Mouse (Mus musculus) splenic B cell, adult 2 months (primary cell): ENCODE results near the gene Tmem81.
"Not testable (repeated sequence)": the region's sequence is repeated elsewhere in the genome, so short reads cannot be mapped to it uniquely, and the experiment has no call there.

Experiments
- DNase-seq: peaks from one replicate; pipeline ENCODE4 v3.0.0-alpha.2; 2011; ENCODE audit warnings: low read depth, low spot score
- H3K27me3 ChIP-seq: 2 replicates; pipeline ENCODE4 v1.6.1; 2012; ENCODE audit warnings: mild to moderate bottlenecking, low read length, moderate library complexity, mixed read lengths; ENCODE audit not compliant: control insufficient read depth, poor library complexity, insufficient read depth, severe bottlenecking
- H3K36me3 ChIP-seq: 2 replicates; pipeline ENCODE4 v1.6.1; 2012; ENCODE audit warnings: mild to moderate bottlenecking, low read length, moderate library complexity, mixed read lengths; ENCODE audit not compliant: control insufficient read depth, poor library complexity, insufficient read depth, severe bottlenecking

The Tmem81 gene

GRCm38 (mm10) chr1:132506058-132506457 lies at the start of gene Tmem81:
Gene Tmem81, plus strand, starts transcription at chr1:132506230.
- DNase-seq, result no peak
- Histone ChIP-seq H3K36me3 (peaks cover 14% of the 10 kb centered on the region), H3K27me3 (no peaks in the 10 kb centered on the region)

DNA sequence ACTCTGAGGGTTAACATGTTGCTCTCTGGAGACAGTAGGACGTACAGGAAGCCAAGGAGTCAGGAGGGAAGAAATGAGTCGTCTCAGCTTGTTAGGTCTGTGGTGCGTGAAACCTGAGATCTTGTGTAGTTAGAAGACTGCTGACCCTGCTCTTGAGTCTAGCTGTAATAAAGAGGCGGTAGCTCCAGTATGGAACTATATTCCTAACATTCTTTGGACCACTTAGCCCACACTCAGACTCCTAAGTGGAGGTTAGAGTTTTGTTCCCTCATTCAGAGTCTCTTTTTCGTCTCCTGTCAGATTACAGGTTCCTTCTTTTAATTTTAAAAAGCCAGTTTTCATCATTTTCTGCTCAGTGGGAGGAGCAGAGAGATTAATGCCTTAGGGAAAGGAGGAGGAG lies 41.4 kb upstream of the Tmem81 start:
- Histone ChIP-seq H3K27me3 (no peaks in the 10 kb centered on the region), H3K36me3 (0 out of 2 replicates have a peak, but pooled peaks cover 2% of the 10 kb centered on the region)
- no peak for DNase-seq

- Histone ChIP-seq H3K36me3 (no peaks in the 10 kb centered on the region), H3K27me3 (no peaks in the 10 kb centered on the region)
- no peak for DNase-seq
Measured at GRCm38 (mm10) chr1:132468926-132469325, 37.1 kb upstream of the Tmem81 start.

DNA sequence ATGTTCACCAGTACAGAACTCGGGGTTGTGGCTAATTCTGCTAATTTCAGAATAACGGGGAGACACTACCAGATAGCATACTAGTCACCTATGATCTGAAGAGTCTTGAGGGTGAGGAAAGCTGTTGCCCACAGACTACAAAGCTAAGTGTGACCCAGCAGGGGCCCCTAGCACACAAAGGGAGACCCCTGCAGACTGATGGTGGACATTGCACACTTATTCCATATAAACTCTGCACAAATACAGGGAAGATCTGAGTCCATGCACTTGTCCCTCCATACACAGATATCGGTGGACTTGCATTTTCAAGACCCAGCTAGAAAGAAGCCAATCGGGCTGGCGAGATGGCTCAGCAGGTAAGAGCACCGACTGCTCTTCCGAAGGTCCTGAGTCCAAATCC lies 36.5 kb upstream of the Tmem81 start:
- H3K36me3 ChIP-seq, result no peaks in the 10 kb centered on the region
- no peak for DNase-seq
- no peaks in the 10 kb centered on the region for H3K27me3 ChIP-seq

- not testable (repeated sequence) for H3K27me3 ChIP-seq, H3K36me3 ChIP-seq, DNase-seq
Measured at GRCm38 (mm10) chr1:132470031-132470430, 36.0 kb upstream of the Tmem81 start.

GRCm38 (mm10) chr1:132471032-132471431 lies 35.0 kb upstream of the Tmem81 start:
- Histone ChIP-seq H3K27me3 (no peaks in the 10 kb centered on the region), H3K36me3 (no peaks in the 10 kb centered on the region)
- DNase-seq, result no peak

DNA sequence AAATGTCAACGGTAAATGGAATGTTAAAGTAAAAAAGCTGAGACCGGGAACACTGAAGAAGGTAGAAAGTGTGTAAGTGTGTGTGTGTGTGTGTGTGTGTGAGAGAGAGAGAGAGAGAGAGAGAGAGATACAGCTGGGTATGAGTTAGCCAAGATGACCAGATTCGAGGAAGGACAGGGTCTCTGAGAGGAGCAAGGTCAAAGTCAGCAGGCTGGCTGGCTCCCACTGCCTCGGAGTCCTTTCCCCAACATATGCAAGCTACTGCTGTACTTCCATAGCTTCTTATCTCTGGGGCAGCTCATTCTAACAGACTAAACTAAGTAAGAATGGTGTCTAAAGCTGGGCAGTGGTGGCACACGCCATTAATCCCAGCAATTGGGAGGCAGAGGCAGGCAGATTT lies 34.5 kb upstream of the Tmem81 start:
- no peak for DNase-seq
- H3K27me3 ChIP-seq, result no peaks in the 10 kb centered on the region
- H3K36me3 ChIP-seq, result no peaks in the 10 kb centered on the region

GRCm38 (mm10) chr1:132472537-132472936 lies 33.5 kb upstream of the Tmem81 start:
- H3K36me3 ChIP-seq, result no peaks in the 10 kb centered on the region
- H3K27me3 ChIP-seq, result no peaks in the 10 kb centered on the region
- DNase-seq, result peak; percentile 53

DNA sequence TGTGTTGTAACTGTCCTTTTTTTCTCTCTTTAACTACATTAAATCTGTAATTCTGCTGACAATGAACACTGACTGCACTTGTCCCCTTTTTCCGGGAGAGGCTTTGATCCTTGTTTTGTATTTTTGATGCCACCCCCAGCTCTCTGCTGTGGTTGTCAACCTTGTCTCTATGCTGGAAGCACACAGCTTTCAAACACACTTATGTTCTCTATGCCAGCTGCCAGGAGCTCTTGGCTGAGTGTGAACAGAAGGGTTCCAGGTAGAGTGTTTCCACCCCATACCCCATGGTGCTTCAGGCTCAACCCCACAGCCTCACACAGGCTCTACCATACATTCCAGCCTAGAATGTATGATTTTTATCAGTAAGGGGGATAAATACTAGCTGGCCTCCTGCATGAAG lies 31.5 kb upstream of the Tmem81 start:
- H3K27me3 ChIP-seq, result no peaks in the 10 kb centered on the region
- DNase-seq, result no peak
- no peaks in the 10 kb centered on the region for H3K36me3 ChIP-seq

DNA sequence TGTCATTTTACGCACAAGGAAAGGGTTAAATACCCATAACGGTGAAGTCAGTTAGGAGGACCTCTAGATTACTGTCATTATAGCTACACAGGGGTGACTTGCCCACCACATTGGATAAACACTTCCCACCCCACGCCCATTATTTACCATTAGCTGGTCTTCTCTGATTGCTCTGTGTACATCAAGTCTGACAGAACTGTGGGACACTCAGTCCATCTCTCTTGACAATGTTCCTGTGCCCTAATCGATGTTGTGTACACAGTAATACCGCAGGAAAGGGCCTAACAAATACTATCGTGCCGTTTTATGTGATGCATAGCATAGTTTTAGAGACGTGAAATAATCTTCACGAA lies 29.5 kb upstream of the Tmem81 start:
- no peak for DNase-seq
- H3K27me3 ChIP-seq, result no peaks in the 10 kb centered on the region
- H3K36me3 ChIP-seq, result no peaks in the 10 kb centered on the region

DNA sequence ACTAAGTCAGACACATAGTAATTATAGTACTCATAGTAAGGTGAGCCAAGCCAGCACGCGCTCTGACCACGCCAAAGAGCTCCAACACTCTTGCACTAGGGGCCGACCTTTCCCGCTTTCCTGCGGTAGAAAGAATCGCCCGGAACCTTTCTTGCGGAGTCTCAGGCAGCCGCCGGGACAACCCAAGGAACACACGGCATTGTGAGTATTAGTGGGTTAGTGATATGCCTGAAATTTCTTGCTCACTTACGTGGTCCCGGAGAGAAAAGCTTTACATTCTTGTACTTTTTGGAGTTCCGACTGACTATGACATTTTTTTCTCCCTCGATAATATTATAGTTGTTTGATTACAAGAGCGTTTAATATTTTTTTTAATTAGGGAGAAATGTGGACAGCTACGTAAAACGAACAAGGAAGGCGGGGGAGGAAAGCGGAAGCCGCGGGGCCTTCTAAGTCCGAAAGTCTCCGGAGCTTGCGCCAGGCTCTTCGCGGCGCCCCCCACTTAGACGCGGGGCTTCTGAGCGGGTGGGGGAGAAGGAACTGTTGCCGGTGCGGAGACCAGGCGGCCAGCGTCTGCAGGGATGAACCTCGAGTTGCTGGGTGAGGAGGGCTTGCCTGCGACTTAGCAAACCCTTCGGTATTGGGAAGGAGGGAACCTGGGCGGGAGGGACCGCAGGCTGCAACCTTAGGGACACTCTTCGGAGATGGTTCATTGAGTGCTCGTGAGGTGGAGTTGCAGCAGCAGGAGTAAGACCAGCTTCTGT lies 28.9 kb upstream of the Tmem81 start, which contains the start of gene Rbbp5:
TSS of gene Rbbp5 (plus strand) at position 438 of the 764 bp plus-strand sequence.
- Histone ChIP-seq H3K27me3 (no peaks in the 10 kb centered on the region), H3K36me3 (no peaks in the 10 kb centered on the region)
- peak; percentile 90 for DNase-seq

GRCm38 (mm10) chr1:132479438-132479837 lies 26.6 kb upstream of the Tmem81 start:
- Histone ChIP-seq H3K36me3 (no peaks in the 10 kb centered on the region), H3K27me3 (no peaks in the 10 kb centered on the region)
- DNase-seq, result no peak

GRCm38 (mm10) chr1:132481619-132482018 lies 24.4 kb upstream of the Tmem81 start:
- Histone ChIP-seq H3K27me3 (no peaks in the 10 kb centered on the region), H3K36me3 (peaks cover 5% of the 10 kb centered on the region; the same call in 1 of the 2 replicates)
- no peak for DNase-seq

DNA sequence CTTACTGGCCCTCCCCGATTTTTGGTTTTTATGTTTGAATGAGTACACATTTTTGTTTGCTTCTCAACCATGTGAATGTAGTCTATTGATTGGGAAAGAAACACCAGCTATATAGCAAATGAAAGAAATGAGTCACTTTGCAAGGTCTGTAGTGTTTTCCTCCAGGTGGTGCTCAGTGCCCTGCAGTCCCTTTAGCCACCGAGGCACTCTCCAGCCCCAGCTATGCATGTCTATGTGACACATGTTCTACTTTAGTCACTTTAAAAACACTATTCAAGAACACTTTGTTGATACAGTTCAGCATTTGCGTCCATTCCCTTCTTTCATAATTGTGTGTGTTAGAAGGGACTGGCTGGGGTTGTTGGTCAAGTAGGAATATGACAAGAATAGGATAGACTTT lies 22.8 kb upstream of the Tmem81 start:
- peaks cover 5% of the 10 kb centered on the region; the same call in 1 of the 2 replicates for H3K36me3 ChIP-seq
- DNase-seq, result no peak
- no peaks in the 10 kb centered on the region for H3K27me3 ChIP-seq

DNA sequence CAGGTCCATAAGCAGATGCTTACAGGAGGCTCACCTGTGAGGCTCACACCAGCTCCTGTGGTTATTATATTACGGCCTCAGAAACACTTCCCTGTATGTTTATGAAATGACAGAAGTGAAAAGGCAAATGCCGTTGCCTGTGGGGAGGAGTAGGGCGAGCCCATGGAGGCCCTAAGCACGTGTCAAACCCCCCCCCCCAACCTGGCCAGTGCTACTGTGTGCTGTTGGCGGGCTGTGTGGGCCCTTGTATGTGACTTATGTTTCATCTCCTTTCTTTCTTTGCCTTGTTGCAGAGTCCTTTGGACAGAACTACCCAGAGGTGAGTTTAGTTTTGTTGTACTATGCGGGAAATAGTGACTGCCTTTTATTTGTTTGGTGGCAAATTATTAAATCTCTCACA lies 22.3 kb upstream of the Tmem81 start:
- DNase-seq, result no peak
- Histone ChIP-seq H3K36me3 (peaks cover 5% of the 10 kb centered on the region; the same call in 1 of the 2 replicates), H3K27me3 (no peaks in the 10 kb centered on the region)

DNA sequence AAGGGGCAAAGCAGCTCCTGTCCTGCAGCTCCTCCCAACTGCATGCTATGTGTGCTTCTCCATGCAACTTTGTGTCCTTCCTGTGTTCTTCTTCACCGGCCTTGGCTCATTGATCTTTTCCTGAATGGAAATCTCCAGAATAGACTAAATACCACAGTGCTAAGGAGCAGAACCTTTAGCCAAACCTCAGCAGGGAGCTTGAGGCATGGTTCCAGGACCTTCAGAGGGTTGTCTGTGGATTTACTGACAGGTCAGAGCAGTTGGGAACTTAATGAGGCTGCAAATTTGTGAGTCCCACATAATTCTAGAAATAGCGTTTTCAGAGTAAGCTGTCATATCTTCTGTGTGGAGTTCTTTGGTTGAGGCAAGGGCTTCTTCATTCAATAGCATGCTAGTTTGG lies 5.5 kb upstream of the Tmem81 start:
- DNase-seq, result no peak
- peaks cover 13% of the 10 kb centered on the region for H3K36me3 ChIP-seq
- no peaks in the 10 kb centered on the region for H3K27me3 ChIP-seq
